Comparison of ENCODE assay signal across 12 mouse cellular contexts in genomic region chr5:128550736-128551135, GRCm38 (mm10).
"Had no signal": no experiment of that assay in that cellular context is flagged by ENCODE, and none has a peak within 500 bp of the region (broad histone marks: within the 10 kb centered on the region; RNA-seq: fewer than 3 reads in every experiment).

No protein-coding gene starts in this region.

- DNase-seq: lung, adult 18-20 months; lung, embryonic 14.5 days; lung, postnatal 10 days; lung, postnatal 4 days; retina, postnatal 1 day; right cerebral cortex, adult 18-20 months; right cerebral cortex, postnatal 25 days; right cerebral cortex, postnatal 4 days; spleen, adult 18-20 months; thymus, adult 18-20 months; thymus, postnatal 14 days; thymus, postnatal 36 days had no signal
